ENCODE assay signal across 9 mouse cellular contexts in genomic region chr11:18151788-18152563, GRCm38 (mm10).
DNase-seq lines count a peak whose midpoint lies in the region; ATAC-seq and TF ChIP-seq lines count a peak whose summit lies in the region.
"Had no signal": no experiment of that assay in that cellular context is flagged by ENCODE, and none has a peak within 500 bp of the region (broad histone marks: within the 10 kb centered on the region; RNA-seq: fewer than 3 reads in every experiment).

No protein-coding gene starts in this region.

- H3K9me3 ChIP-seq in forebrain, embryonic 16.5 days (ENCODE audit: control insufficient read depth, low read length): no peaks in the 10 kb centered on the region

- TF ChIP-seq CTCF in cerebellum, adult 2 months (IDR thresholded peaks at IDR 0.05; ENCODE audit: borderline replicate concordance, insufficient read depth, low read depth, low read length): no peak

- intact Hi-C loops in heart, postnatal 25 days (cut with DNase I): loop anchor here (2.0 to 10.0 kb wide), 5 partner anchors 467 to 1609 kb away; no protein-coding TSS in a partner anchor

- peak; percentile 52 for DNase-seq in Muller cell, postnatal 12 days (ENCODE audit: inconsistent ontology term)
- DNase-seq in cerebellum, adult 2 months: peak; percentile 15 to 33
- DNase-seq in heart, postnatal 25 days (ENCODE audit: low spot score): peak; percentile 29
- DNase-seq in kidney, postnatal 36 days: peak; percentile 34 to 81
- peak; percentile 72 for DNase-seq in lung, postnatal 25 days (ENCODE audit: low spot score)
- DNase-seq in retina, postnatal 7 days (ENCODE audit: low read depth, low spot score): peak; percentile 30

- 16% methylated on average over 6 of the region's 6 CpGs for WGBS in cerebellum, adult 2 months
- WGBS in forebrain, embryonic 16.5 days: 28% methylated on average over 6 of the region's 6 CpGs

- no peak overlapping the region for H3K27ac ChIP-seq in cerebellum, adult 2 months (ENCODE audit: insufficient read depth, low read length)
- H3K27ac ChIP-seq in forebrain, embryonic 16.5 days (ENCODE audit: low read length): no peak overlapping the region
- H3K27ac ChIP-seq: macrophage had no signal

- H3K4me3 ChIP-seq in cerebellum, adult 2 months (replicated peaks; ENCODE audit: insufficient read depth, low read depth, low read length): no peak overlapping the region
- H3K4me3 ChIP-seq in forebrain, embryonic 16.5 days (replicated peaks; ENCODE audit: low read length): no peak overlapping the region

- no peak overlapping the region for H3K9ac ChIP-seq in forebrain, embryonic 16.5 days (replicated peaks; ENCODE audit: low read depth, low read length)

- no peaks in the 10 kb centered on the region for H3K36me3 ChIP-seq in forebrain, embryonic 16.5 days (ENCODE audit: control insufficient read depth, insufficient read depth)

- H3K27me3 ChIP-seq in cerebellum, adult 2 months (ENCODE audit: control insufficient read depth, insufficient read depth, low read length): no peaks in the 10 kb centered on the region
- no peaks in the 10 kb centered on the region for H3K27me3 ChIP-seq in forebrain, embryonic 16.5 days (replicated peaks; ENCODE audit: control insufficient read depth, insufficient read depth, low read length)

- ATAC-seq in forebrain, embryonic 16.5 days: peak; percentile 81
- ATAC-seq in CD4-positive, CD25-positive, alpha-beta regulatory T cell, adult 4 months: no peak

- TF ChIP-seq POLR2A in cerebellum, adult 2 months (IDR thresholded peaks at IDR 0.05; ENCODE audit: borderline replicate concordance, insufficient read depth, low read length): no peak

- H3K4me1 ChIP-seq in cerebellum, adult 2 months (ENCODE audit: control insufficient read depth, insufficient read depth, low read length): no peaks in the 10 kb centered on the region
- H3K4me1 ChIP-seq in forebrain, embryonic 16.5 days (replicated peaks; ENCODE audit: control insufficient read depth, insufficient read depth, low read length): 0 out of 2 replicates have a peak, but pooled peaks cover 5% of the 10 kb centered on the region

- no peak overlapping the region for H3K4me2 ChIP-seq in forebrain, embryonic 16.5 days (ENCODE audit: low read length)
